Mouse (Mus musculus) ES-E14 (cell line): ENCODE measurements around the gene Drosha. TPM values are rescaled to one million over a fixed set of nuclear protein-coding genes. Genes with fewer than 3 reads are reported as not detected.

Source experiments
- DNase-seq: peaks from one replicate; pipeline ENCODE4 v3.0.0-alpha.2; 2013; ENCODE audit warnings: low read depth, low spot score
- H3K27ac ChIP-seq: 2 replicates; pipeline ENCODE4 v1.5.1; 2012; ENCODE audit warnings: low read depth, mild to moderate bottlenecking, low read length, moderate library complexity, mixed read lengths; ENCODE audit not compliant: poor library complexity, insufficient read depth, severe bottlenecking
- H3K36me3 ChIP-seq: 2 replicates; pipeline ENCODE4 v1.6.1; 2012; ENCODE audit warnings: mild to moderate bottlenecking, low read length, moderate library complexity, mixed read lengths; ENCODE audit not compliant: control insufficient read depth, poor library complexity, insufficient read depth, severe bottlenecking
- H3K4me1 ChIP-seq, 2 experiments: fragments of 150-350 bp in 1 of 2; sonication (generic) in 1 of 2; 2 replicates each; pipeline ENCODE4 v1.6.1; 2012; ENCODE audit warnings: low read length in 2 of 2, mild to moderate bottlenecking in 1 of 2, mixed read lengths in 1 of 2; ENCODE audit not compliant: control insufficient read depth in 2 of 2, insufficient read depth in 2 of 2, poor library complexity in 1 of 2
- H3K4me3 ChIP-seq, 2 experiments: fragments of 150-350 bp in 1 of 2; sonication (generic) in 1 of 2; 2 replicates each; pipeline ENCODE4 v1.5.1; 2012; ENCODE audit warnings: low read length in 2 of 2, low read depth in 1 of 2, mild to moderate bottlenecking in 1 of 2, mixed read lengths in 1 of 2; ENCODE audit not compliant: insufficient read depth in 1 of 2, poor library complexity in 1 of 2, severe bottlenecking in 1 of 2
- H3K9ac ChIP-seq: 2 replicates; pipeline ENCODE4 v1.6.1; 2012; ENCODE audit warnings: low read depth, mild to moderate bottlenecking, low read length, mixed read lengths; ENCODE audit not compliant: poor library complexity, insufficient read depth, severe bottlenecking
- H3K9me3 ChIP-seq: fragments of 150-350 bp; sonication (generic); 2 replicates; pipeline ENCODE4 v1.6.1; 2012; ENCODE audit warnings: low read depth, mild to moderate bottlenecking, low read length; ENCODE audit not compliant: control insufficient read depth, insufficient read depth
- CHD2 ChIP-seq: IDR thresholded peaks from 2 replicates; pipeline ENCODE4 v1.6.1; 2014; ENCODE audit warnings: mild to moderate bottlenecking, low read depth, low read length, inconsistent platforms
- HCFC1 ChIP-seq: IDR thresholded peaks from 2 replicates; pipeline ENCODE4 v1.6.1; 2012; ENCODE audit warnings: low read length, inconsistent platforms, borderline replicate concordance; ENCODE audit not compliant: insufficient read depth
- MAFK ChIP-seq: IDR thresholded peaks from 2 replicates; pipeline ENCODE4 v1.6.1; 2014; ENCODE audit warnings: mild to moderate bottlenecking, low read depth, low read length, inconsistent platforms; ENCODE audit not compliant: insufficient read depth
- ZC3H11A ChIP-seq: IDR thresholded peaks from 2 replicates; pipeline ENCODE4 v1.6.1; 2012; ENCODE audit warnings: low read depth, mild to moderate bottlenecking, inconsistent platforms, low read length, borderline replicate concordance
- ZNF384 ChIP-seq: IDR thresholded peaks from 2 replicates; pipeline ENCODE4 v1.6.1; 2012; ENCODE audit warnings: low read depth, low read length, inconsistent platforms
- in situ Hi-C, 2 experiments: fragments of 600-800 bp; cut with MboI; formaldehyde crosslinking; loops; one replicate each; pipeline ENCODE4 v1.15.1; 2025; ENCODE audit warnings: low sequenced_read_pairs in 2 of 2, inconsistent platforms in 1 of 2; ENCODE audit not compliant: unreplicated experiment in 2 of 2
- total RNA-seq: library from RNA; depleted of rRNA; stranded (reverse); fragments of 300-350 nt; gene quantifications from 2 replicates; pipeline ENCODE4 v1.2.3, GENCODE M21; 2012

Drosha gene
- total RNA-seq, 1 experiment: 48.2 TPM

GRCm38 (mm10) chr15:12834231-12834630, 9.6 kb downstream of the Drosha start:
- in situ Hi-C loops: no loop called here
- H3K27ac ChIP-seq: peak overlapping the region; percentile 5; the same call in 1 of the 2 replicates
- peak overlapping the region; percentile 60 for H3K9ac ChIP-seq
- H3K4me1 ChIP-seq: no peaks in the 10 kb centered on the region; a peak in 1 of 4 replicates
- peaks cover 43% of the 10 kb centered on the region for H3K36me3 ChIP-seq
- peak overlapping the region; percentile 62 to 65 for H3K4me3 ChIP-seq
- no peak for TF ChIP-seq ZC3H11A
- no peak for TF ChIP-seq ZNF384
- no peak for TF ChIP-seq CHD2
- TF ChIP-seq MAFK: no peak
- TF ChIP-seq HCFC1: no peak
- no peaks in the 10 kb centered on the region for H3K9me3 ChIP-seq
- DNase-seq: no peak

- Histone ChIP-seq H3K9ac (no peak overlapping the region), H3K36me3 (peaks cover 66% of the 10 kb centered on the region), H3K27ac (no peak overlapping the region), H3K4me1 (no peaks in the 10 kb centered on the region), H3K4me3 (no peak overlapping the region), H3K9me3 (no peaks in the 10 kb centered on the region)
- no peak for DNase-seq
- in situ Hi-C loops: no loop called here
- no peak for TF ChIP-seq CHD2
- TF ChIP-seq MAFK: no peak
- TF ChIP-seq ZNF384: no peak
- no peak for TF ChIP-seq HCFC1
- TF ChIP-seq ZC3H11A: no peak
These were observed 16.1 kb downstream of the Drosha start for GRCm38 (mm10) chr15:12840737-12841136.

GRCm38 (mm10) chr15:12842833-12843232, 18.2 kb downstream of the Drosha start:
- Histone ChIP-seq H3K4me1 (no peaks in the 10 kb centered on the region; a peak in 1 of 4 replicates), H3K9me3 (no peaks in the 10 kb centered on the region), H3K36me3 (peaks cover 63% of the 10 kb centered on the region), H3K27ac (no peak overlapping the region), H3K4me3 (no peak overlapping the region), H3K9ac (no peak overlapping the region)
- TF ChIP-seq ZNF384 (no peak), HCFC1 (no peak), MAFK (no peak), ZC3H11A (no peak), CHD2 (no peak)
- DNase-seq: no peak
- in situ Hi-C loops: no loop called here

GRCm38 (mm10) chr15:12848196-12848975, 23.8 kb downstream of the Drosha start:
- no peak for DNase-seq
- peaks cover 0 to 8% of the 10 kb centered on the region in 2 experiments; a peak in 1 of 4 replicates for H3K4me1 ChIP-seq
- TF ChIP-seq ZC3H11A: no peak
- TF ChIP-seq ZNF384: no peak
- TF ChIP-seq CHD2: no peak
- TF ChIP-seq MAFK: no peak
- no peak overlapping the region; the same call in 1 of the 2 replicates for H3K27ac ChIP-seq
- no peak overlapping the region for H3K4me3 ChIP-seq
- peaks cover 66% of the 10 kb centered on the region for H3K36me3 ChIP-seq
- in situ Hi-C loops: no loop called here
- no peak overlapping the region for H3K9ac ChIP-seq
- H3K9me3 ChIP-seq: no peaks in the 10 kb centered on the region

- Histone ChIP-seq H3K4me1 (peaks cover 0 to 8% of the 10 kb centered on the region in 2 experiments; a peak in 1 of 4 replicates), H3K9me3 (no peaks in the 10 kb centered on the region), H3K9ac (no peak overlapping the region), H3K36me3 (peaks cover 70% of the 10 kb centered on the region), H3K27ac (no peak overlapping the region), H3K4me3 (no peak overlapping the region)
- TF ChIP-seq HCFC1: no peak
- TF ChIP-seq ZC3H11A: no peak
- TF ChIP-seq MAFK: no peak
- TF ChIP-seq ZNF384: no peak
- no peak for TF ChIP-seq CHD2
- no peak for DNase-seq
- in situ Hi-C loops: no loop called here
These were observed 24.8 kb downstream of the Drosha start for GRCm38 (mm10) chr15:12849373-12849772.
